Mouse (Mus musculus): ENCODE measurements around the gene Slc12a5. TPM values are rescaled to one million over a fixed set of nuclear protein-coding genes. Genes with fewer than 3 reads are reported as not detected.

The Slc12a5 gene
- polyA plus RNA-seq, 1 experiment from 2014 or later, result 13.9 TPM

GRCm38 (mm10) chr2:164967761-164968440, 7.3 kb downstream of the Slc12a5 start:
- Histone ChIP-seq H3K4me3 (peak overlapping the region; percentile 42), H3K9ac (peak overlapping the region; percentile 49), H3K4me2 (replicated peaks) (peak overlapping the region; percentile 71), H3K27me3 (replicated peaks) (peaks cover 80% of the 10 kb centered on the region), H3K9me3 (no peaks in the 10 kb centered on the region), H3K27ac (peak overlapping the region; percentile 64), H3K4me1 (peaks cover 50% of the 10 kb centered on the region), H3K36me3 (no peaks in the 10 kb centered on the region)
- WGBS, result 1% methylated on average over 65 of the region's 65 CpGs
- 0 out of 2 replicates have a peak, but pooled peaks have one; percentile 26 for ATAC-seq (ENCODE audit: low FRiP score, low read depth)

- H3K9ac ChIP-seq, result peak overlapping the region; percentile 49
- WGBS, result under 1% methylated on average over 29 of the region's 29 CpGs
Measured at GRCm38 (mm10) chr2:164968451-164968851, 7.8 kb downstream of the Slc12a5 start.

GRCm38 (mm10) chr2:164969348-164969781, 8.8 kb downstream of the Slc12a5 start:
- H3K4me2 ChIP-seq (replicated peaks), result peak overlapping the region; percentile 71
- no peaks in the 10 kb centered on the region for H3K36me3 ChIP-seq
- H3K4me3 ChIP-seq, result peak overlapping the region; percentile 42
- 2% methylated on average over 21 of the region's 21 CpGs for WGBS
- no peak overlapping the region for H3K27ac ChIP-seq
- H3K27me3 ChIP-seq (replicated peaks), result peaks cover 76% of the 10 kb centered on the region
- ATAC-seq (ENCODE audit: low FRiP score, low read depth), result no peak
- no peaks in the 10 kb centered on the region for H3K9me3 ChIP-seq
- peaks cover 43% of the 10 kb centered on the region for H3K4me1 ChIP-seq
- H3K9ac ChIP-seq, result peak overlapping the region; percentile 49

More at GRCm38 (mm10) chr2:164968451-164968851, 7.8 kb downstream of the Slc12a5 start:
- Histone ChIP-seq H3K4me3 (peak overlapping the region; percentile 42), H3K36me3 (no peaks in the 10 kb centered on the region), H3K27me3 (replicated peaks) (peaks cover 76% of the 10 kb centered on the region), H3K27ac (peak overlapping the region; percentile 64), H3K4me1 (peaks cover 47% of the 10 kb centered on the region), H3K4me2 (replicated peaks) (peak overlapping the region; percentile 71), H3K9me3 (no peaks in the 10 kb centered on the region)
- ATAC-seq (ENCODE audit: low FRiP score, low read depth), result 0 out of 2 replicates have a peak, but pooled peaks have one; percentile 22

GRCm38 (mm10) chr2:164970631-164971196, 10.1 kb downstream of the Slc12a5 start:
- Histone ChIP-seq H3K36me3 (no peaks in the 10 kb centered on the region), H3K4me3 (peak overlapping the region; percentile 16), H3K4me2 (replicated peaks) (peak overlapping the region; percentile 71), H3K4me1 (peaks cover 37% of the 10 kb centered on the region), H3K9me3 (no peaks in the 10 kb centered on the region), H3K9ac (0 out of 2 replicates have a peak overlapping the region, but pooled peaks have one; percentile 48), H3K27me3 (replicated peaks) (peaks cover 70% of the 10 kb centered on the region), H3K27ac (no peak overlapping the region)
- under 1% methylated on average over 42 of the region's 42 CpGs for WGBS
- ATAC-seq (ENCODE audit: low FRiP score, low read depth), result 0 out of 2 replicates have a peak, but pooled peaks have one; percentile 9

- peaks cover 51% of the 10 kb centered on the region for H3K27me3 ChIP-seq (replicated peaks)
- H3K9ac ChIP-seq, result no peak overlapping the region
- peaks cover 33% of the 10 kb centered on the region for H3K4me1 ChIP-seq
- H3K9me3 ChIP-seq, result no peaks in the 10 kb centered on the region
- H3K27ac ChIP-seq, result no peak overlapping the region
- WGBS, result 82% methylated on average over 5 of the region's 5 CpGs
- H3K36me3 ChIP-seq, result no peaks in the 10 kb centered on the region
- H3K4me3 ChIP-seq, result no peak overlapping the region
- H3K4me2 ChIP-seq (replicated peaks), result no peak overlapping the region
- no peak for ATAC-seq (ENCODE audit: low FRiP score, low read depth)
Measured at GRCm38 (mm10) chr2:164972646-164973045, 12.0 kb downstream of the Slc12a5 start.

- 84% methylated on average over 6 of the region's 6 CpGs for WGBS
- no peak for ATAC-seq (ENCODE audit: low FRiP score, low read depth)
- peaks cover 25% of the 10 kb centered on the region for H3K27me3 ChIP-seq (replicated peaks)
Measured at GRCm38 (mm10) chr2:164975611-164976010, 15.0 kb downstream of the Slc12a5 start.

GRCm38 (mm10) chr2:164979749-164980148, 19.1 kb downstream of the Slc12a5 start:
- H3K4me2 ChIP-seq (replicated peaks), result no peak overlapping the region
- H3K27ac ChIP-seq, result no peak overlapping the region
- 21% methylated on average over 7 of the region's 7 CpGs for WGBS
- no peaks in the 10 kb centered on the region for H3K36me3 ChIP-seq
- no peak overlapping the region for H3K9ac ChIP-seq
- no peaks in the 10 kb centered on the region for H3K9me3 ChIP-seq
- no peak overlapping the region for H3K4me3 ChIP-seq
- no peak for ATAC-seq (ENCODE audit: low FRiP score, low read depth)
- H3K4me1 ChIP-seq, result no peaks in the 10 kb centered on the region
- H3K27me3 ChIP-seq (replicated peaks), result peaks cover 2% of the 10 kb centered on the region; the same call in 1 of the 2 replicates

More at GRCm38 (mm10) chr2:164975611-164976010, 15.0 kb downstream of the Slc12a5 start:
- Histone ChIP-seq H3K36me3 (no peaks in the 10 kb centered on the region), H3K9me3 (no peaks in the 10 kb centered on the region), H3K4me3 (no peak overlapping the region), H3K4me2 (replicated peaks) (no peak overlapping the region), H3K4me1 (peaks cover 5% of the 10 kb centered on the region), H3K9ac (no peak overlapping the region), H3K27ac (no peak overlapping the region)

GRCm38 (mm10) chr2:164985962-164986361, 25.4 kb downstream of the Slc12a5 start:
- 81% methylated on average over 6 of the region's 6 CpGs for WGBS
- ATAC-seq (ENCODE audit: low FRiP score, low read depth), result no peak
- H3K9me3 ChIP-seq, result no peaks in the 10 kb centered on the region
- 0 out of 2 replicates have a peak, but pooled peaks cover 3% of the 10 kb centered on the region for H3K4me1 ChIP-seq
- H3K9ac ChIP-seq, result no peak overlapping the region
- H3K27ac ChIP-seq, result no peak overlapping the region
- no peaks in the 10 kb centered on the region for H3K36me3 ChIP-seq
- no peak overlapping the region for H3K4me2 ChIP-seq (replicated peaks)
- H3K27me3 ChIP-seq (replicated peaks), result no peaks in the 10 kb centered on the region; the same call in 1 of the 2 replicates
- H3K4me3 ChIP-seq, result no peak overlapping the region

GRCm38 (mm10) chr2:164986371-164987027, 25.9 kb downstream of the Slc12a5 start:
- no peak for ATAC-seq (ENCODE audit: low FRiP score, low read depth)

GRCm38 (mm10) chr2:164988777-164989176, 28.2 kb downstream of the Slc12a5 start:
- H3K9me3 ChIP-seq, result no peaks in the 10 kb centered on the region
- no peak overlapping the region for H3K27ac ChIP-seq
- 74% methylated on average over 13 of the region's 13 CpGs for WGBS
- H3K9ac ChIP-seq, result no peak overlapping the region
- 0 out of 2 replicates have a peak, but pooled peaks cover 3% of the 10 kb centered on the region for H3K4me1 ChIP-seq
- H3K36me3 ChIP-seq, result no peaks in the 10 kb centered on the region
- no peak for ATAC-seq (ENCODE audit: low FRiP score, low read depth)
- H3K4me2 ChIP-seq (replicated peaks), result no peak overlapping the region
- H3K27me3 ChIP-seq (replicated peaks), result no peaks in the 10 kb centered on the region
- no peak overlapping the region for H3K4me3 ChIP-seq

More at GRCm38 (mm10) chr2:164986371-164987027, 25.9 kb downstream of the Slc12a5 start:
- Histone ChIP-seq H3K27ac (no peak overlapping the region), H3K4me3 (no peak overlapping the region), H3K9me3 (no peaks in the 10 kb centered on the region), H3K36me3 (no peaks in the 10 kb centered on the region), H3K9ac (no peak overlapping the region), H3K27me3 (replicated peaks) (no peaks in the 10 kb centered on the region; the same call in 1 of the 2 replicates), H3K4me1 (0 out of 2 replicates have a peak, but pooled peaks cover 3% of the 10 kb centered on the region), H3K4me2 (replicated peaks) (no peak overlapping the region)
- WGBS, result 83% methylated on average over 14 of the region's 14 CpGs

- Histone ChIP-seq H3K4me3 (no peak overlapping the region), H3K9me3 (no peaks in the 10 kb centered on the region), H3K27me3 (replicated peaks) (peaks cover 1% of the 10 kb centered on the region; the same call in 1 of the 2 replicates), H3K4me2 (replicated peaks) (no peak overlapping the region), H3K36me3 (peaks cover 2% of the 10 kb centered on the region; the same call in 1 of the 2 replicates), H3K4me1 (0 out of 2 replicates have a peak, but pooled peaks cover 3% of the 10 kb centered on the region), H3K27ac (no peak overlapping the region), H3K9ac (no peak overlapping the region)
- WGBS, result 81% methylated on average over 3 of the region's 3 CpGs
- ATAC-seq (ENCODE audit: low FRiP score, low read depth), result no peak
Measured at GRCm38 (mm10) chr2:164991111-164991510, 30.5 kb downstream of the Slc12a5 start.

- H3K4me2 ChIP-seq (replicated peaks), result no peak overlapping the region
- ATAC-seq (ENCODE audit: low FRiP score, low read depth), result no peak
- H3K27me3 ChIP-seq (replicated peaks), result peaks cover 7% of the 10 kb centered on the region
- peaks cover 2% of the 10 kb centered on the region; the same call in 1 of the 2 replicates for H3K36me3 ChIP-seq
- no peak overlapping the region for H3K4me3 ChIP-seq
- 44% methylated on average over 10 of the region's 10 CpGs for WGBS
- no peak overlapping the region for H3K9ac ChIP-seq
- H3K9me3 ChIP-seq, result no peaks in the 10 kb centered on the region
- H3K4me1 ChIP-seq, result 0 out of 2 replicates have a peak, but pooled peaks cover 3% of the 10 kb centered on the region
- no peak overlapping the region for H3K27ac ChIP-seq
Measured at GRCm38 (mm10) chr2:164991808-164992207, 31.2 kb downstream of the Slc12a5 start.
